7 mouse cellular contexts compared by ENCODE assay signal in genomic region chr9:63651594-63651993, GRCm38 (mm10). TPM values are rescaled to one million over a fixed set of nuclear protein-coding genes. Genes with fewer than 3 reads are reported as not detected.
DNase-seq lines count a peak whose midpoint lies in the region; ATAC-seq and TF ChIP-seq lines count a peak whose summit lies in the region.

No protein-coding gene starts in this region.

- no peaks in the 10 kb centered on the region for H3K9me3 ChIP-seq in lung, embryonic 14.5 days (ENCODE audit: low read depth, low read length)
- no peaks in the 10 kb centered on the region for H3K9me3 ChIP-seq in embryonic facial prominence, embryonic 15.5 days (replicated peaks)
- H3K9me3 ChIP-seq in heart, embryonic 15.5 days (replicated peaks): no peaks in the 10 kb centered on the region
- H3K9me3 ChIP-seq in forebrain, embryonic 12.5 days: no peaks in the 10 kb centered on the region

- no peak overlapping the region for H3K4me3 ChIP-seq in lung, embryonic 14.5 days (ENCODE audit: low read depth, low read length)
- H3K4me3 ChIP-seq in embryonic facial prominence, embryonic 15.5 days (replicated peaks): no peak overlapping the region
- H3K4me3 ChIP-seq in heart, embryonic 15.5 days: no peak overlapping the region
- no peak overlapping the region for H3K4me3 ChIP-seq in forebrain, embryonic 12.5 days (replicated peaks)

- 35% methylated on average over 11 of the region's 11 CpGs for WGBS in lung, embryonic 14.5 days
- WGBS in embryonic facial prominence, embryonic 15.5 days: 26% methylated on average over 11 of the region's 11 CpGs
- whole genome bisulfite sequencing in heart, embryonic 15.5 days: 69% methylated on average over 11 of the region's 11 CpGs
- WGBS in forebrain, embryonic 12.5 days: 88% methylated on average over 11 of the region's 11 CpGs

- peaks cover 42% of the 10 kb centered on the region; the same call in 1 of the 2 replicates for H3K4me1 ChIP-seq in lung, embryonic 14.5 days (ENCODE audit: insufficient read depth)
- H3K4me1 ChIP-seq in embryonic facial prominence, embryonic 15.5 days: peaks cover 87% of the 10 kb centered on the region
- peaks cover 61% of the 10 kb centered on the region for H3K4me1 ChIP-seq in heart, embryonic 15.5 days (replicated peaks)
- peaks cover 28% of the 10 kb centered on the region for H3K4me1 ChIP-seq in forebrain, embryonic 12.5 days

- H3K27ac ChIP-seq in lung, embryonic 14.5 days (ENCODE audit: low read depth): peak overlapping the region; percentile 78; the same call in 1 of the 2 replicates
- H3K27ac ChIP-seq in embryonic facial prominence, embryonic 15.5 days (replicated peaks): peak overlapping the region; percentile 92
- peak overlapping the region; percentile 35 for H3K27ac ChIP-seq in heart, embryonic 15.5 days
- no peak overlapping the region for H3K27ac ChIP-seq in forebrain, embryonic 12.5 days

- ATAC-seq in lung, embryonic 14.5 days (ENCODE audit: insufficient read depth): peak; percentile 23; the same call in 1 of the 2 replicates
- ATAC-seq in embryonic facial prominence, embryonic 15.5 days (ENCODE audit: insufficient number of reproducible peaks, low FRiP score, low TSS enrichment, low read depth): peak; percentile 24; the same call in 1 of the 2 replicates
- ATAC-seq in heart, embryonic 15.5 days (replicated peaks; ENCODE audit: insufficient number of reproducible peaks, insufficient read depth, low FRiP score, low read depth): no peak
- ATAC-seq in forebrain, embryonic 12.5 days (ENCODE audit: low FRiP score): no peak

- H3K27me3 ChIP-seq in lung, embryonic 14.5 days (ENCODE audit: insufficient read depth, low read length): no peaks in the 10 kb centered on the region
- no peaks in the 10 kb centered on the region for H3K27me3 ChIP-seq in embryonic facial prominence, embryonic 15.5 days
- H3K27me3 ChIP-seq in heart, embryonic 15.5 days: no peaks in the 10 kb centered on the region
- H3K27me3 ChIP-seq in forebrain, embryonic 12.5 days: no peaks in the 10 kb centered on the region

- H3K9ac ChIP-seq in lung, embryonic 14.5 days: no peak overlapping the region
- no peak overlapping the region for H3K9ac ChIP-seq in embryonic facial prominence, embryonic 15.5 days
- H3K9ac ChIP-seq in heart, embryonic 15.5 days: no peak overlapping the region
- no peak overlapping the region for H3K9ac ChIP-seq in forebrain, embryonic 12.5 days

- peaks cover 67% of the 10 kb centered on the region for H3K36me3 ChIP-seq in lung, embryonic 14.5 days (ENCODE audit: insufficient read depth)
- peaks cover 53% of the 10 kb centered on the region for H3K36me3 ChIP-seq in embryonic facial prominence, embryonic 15.5 days
- peaks cover 32% of the 10 kb centered on the region for H3K36me3 ChIP-seq in heart, embryonic 15.5 days
- peaks cover 70% of the 10 kb centered on the region for H3K36me3 ChIP-seq in forebrain, embryonic 12.5 days (replicated peaks)

- TF ChIP-seq CTCF in lung, embryonic 14.5 days (IDR thresholded peaks at IDR 0.05; ENCODE audit: low read depth): no peak

- peak; percentile 90 for DNase-seq in lung, embryonic 14.5 days
- no peak for DNase-seq in lung, postnatal 25 days (ENCODE audit: low spot score)
- DNase-seq in lung, postnatal 10 days: peak; percentile 68
- no peak for DNase-seq in c-Kit-positive CD71-positive TER-119-positive erythroid progenitor cells, embryonic 14.5 days (ENCODE audit: low spot score)

- H3K4me2 ChIP-seq in lung, embryonic 14.5 days: no peak overlapping the region
- H3K4me2 ChIP-seq in embryonic facial prominence, embryonic 15.5 days (replicated peaks): no peak overlapping the region; the same call in 1 of the 2 replicates
- H3K4me2 ChIP-seq in heart, embryonic 15.5 days: no peak overlapping the region
- no peak overlapping the region for H3K4me2 ChIP-seq in forebrain, embryonic 12.5 days

RNA-seq across cellular contexts. Expression of gene Aagab, which starts 49.1 kb away (rescaled TPM):
- 27.3 and 29.1 TPM in 2 replicates for polyA plus RNA-seq in lung, embryonic 14.5 days (2014; fragmentation: Nextera tagmentation; extraction: Ambion mirVana)
- polyA plus RNA-seq in embryonic facial prominence, embryonic 15.5 days (2015; fragmentation: Nextera tagmentation; extraction: Ambion mirVana): 30.3 and 33.0 TPM in 2 replicates
- 24.7 and 25.3 TPM in 2 replicates for polyA plus RNA-seq in heart, embryonic 15.5 days (2015; fragmentation: Nextera tagmentation; extraction: Ambion mirVana)
- polyA plus RNA-seq in forebrain, embryonic 12.5 days (2016; fragmentation: Nextera tagmentation; extraction: Ambion mirVana): 50.4 and 51.5 TPM in 2 replicates

RNA-seq across cellular contexts. Expression of gene Iqch, which starts 49.3 kb away (rescaled TPM):
- 0.05 and 0.08 TPM in 2 replicates for polyA plus RNA-seq in lung, embryonic 14.5 days (2014; fragmentation: Nextera tagmentation; extraction: Ambion mirVana)
- polyA plus RNA-seq in embryonic facial prominence, embryonic 15.5 days (2015; fragmentation: Nextera tagmentation; extraction: Ambion mirVana): 0.21 and 0.60 TPM in 2 replicates
- 0.04 and 0.09 TPM in 2 replicates for polyA plus RNA-seq in heart, embryonic 15.5 days (2015; fragmentation: Nextera tagmentation; extraction: Ambion mirVana)
- 0.10 TPM in 1 of 2 replicates, not detected in the other for polyA plus RNA-seq in forebrain, embryonic 12.5 days (2016; fragmentation: Nextera tagmentation; extraction: Ambion mirVana)

Comparison
In these comparisons a context has a peak if more than half of its experiments do, and no peak if none do; other contexts are left out.
1. DNase-seq: peak in lung, embryonic 14.5 days (single experiment) and lung, postnatal 10 days (single experiment); none in lung, postnatal 25 days (single experiment) and c-Kit-positive CD71-positive TER-119-positive erythroid progenitor cells, embryonic 14.5 days (single experiment).
2. ATAC-seq: peak in lung, embryonic 14.5 days (single experiment) and embryonic facial prominence, embryonic 15.5 days (single experiment); none in heart, embryonic 15.5 days (single experiment) and forebrain, embryonic 12.5 days (single experiment).